Mouse (Mus musculus): ENCODE measurements around the gene Bach2.

Gene Bach2

GRCm38 (mm10) chr4:32486654-32487398, 248.2 kb downstream of the Bach2 start:
- no peak for DNase-seq (ENCODE audit: low spot score in 2 of 2)

- DNase-seq (ENCODE audit: low spot score in 2 of 2), result no peak
These were observed 250.6 kb downstream of the Bach2 start for GRCm38 (mm10) chr4:32489186-32489585.

- DNase-seq (ENCODE audit: low spot score in 2 of 2), result no peak
These were observed 252.6 kb downstream of the Bach2 start for GRCm38 (mm10) chr4:32491176-32491575.

- no peak for DNase-seq (ENCODE audit: low spot score in 2 of 2)
These were observed 254.2 kb downstream of the Bach2 start for GRCm38 (mm10) chr4:32492834-32493233.

- no peak for DNase-seq (ENCODE audit: low spot score in 2 of 2)
These were observed 263.2 kb downstream of the Bach2 start for GRCm38 (mm10) chr4:32501780-32502179.

GRCm38 (mm10) chr4:32502181-32502580, 263.6 kb downstream of the Bach2 start:
- no peak for DNase-seq (ENCODE audit: low spot score in 2 of 2)

GRCm38 (mm10) chr4:32504236-32504635, 265.6 kb downstream of the Bach2 start:
- DNase-seq (ENCODE audit: low spot score in 2 of 2), result no peak

GRCm38 (mm10) chr4:32506306-32506808, 267.8 kb downstream of the Bach2 start:
- no peak for DNase-seq (ENCODE audit: low spot score in 2 of 2)

GRCm38 (mm10) chr4:32507041-32507440, 268.4 kb downstream of the Bach2 start:
- no peak for DNase-seq (ENCODE audit: low spot score in 2 of 2)

- DNase-seq (ENCODE audit: low spot score in 2 of 2), result no peak
These were observed 270.0 kb downstream of the Bach2 start for GRCm38 (mm10) chr4:32508572-32508971.

GRCm38 (mm10) chr4:32508996-32509395, 270.4 kb downstream of the Bach2 start:
- DNase-seq (ENCODE audit: low spot score in 2 of 2), result no peak

- no peak for DNase-seq (ENCODE audit: low spot score in 2 of 2)
These were observed 271.4 kb downstream of the Bach2 start for GRCm38 (mm10) chr4:32509832-32510612.

GRCm38 (mm10) chr4:32510940-32511339, 272.3 kb downstream of the Bach2 start:
- DNase-seq (ENCODE audit: low spot score in 2 of 2), result no peak

- DNase-seq (ENCODE audit: low spot score in 2 of 2), result no peak
These were observed 277.5 kb downstream of the Bach2 start for GRCm38 (mm10) chr4:32516126-32516525.

- no peak for DNase-seq (ENCODE audit: low spot score in 2 of 2)
These were observed 280.4 kb downstream of the Bach2 start for GRCm38 (mm10) chr4:32518842-32519578.

- no peak for DNase-seq (ENCODE audit: low spot score in 2 of 2)
These were observed 282.2 kb downstream of the Bach2 start for GRCm38 (mm10) chr4:32520628-32521360.

- no peak for DNase-seq (ENCODE audit: low spot score in 2 of 2)
These were observed 282.7 kb downstream of the Bach2 start for GRCm38 (mm10) chr4:32521361-32521740.

- no peak for DNase-seq (ENCODE audit: low spot score in 2 of 2)
These were observed 283.4 kb downstream of the Bach2 start for GRCm38 (mm10) chr4:32522013-32522412.

- no peak for DNase-seq (ENCODE audit: low spot score in 2 of 2)
These were observed 285.7 kb downstream of the Bach2 start for GRCm38 (mm10) chr4:32524282-32524681.

- no peak for DNase-seq (ENCODE audit: low spot score in 2 of 2)
These were observed 286.4 kb downstream of the Bach2 start for GRCm38 (mm10) chr4:32525000-32525399.

GRCm38 (mm10) chr4:32526228-32526836, 287.7 kb downstream of the Bach2 start:
- no peak for DNase-seq (ENCODE audit: low spot score in 2 of 2)

All from natural killer cell, adult 2 months (primary cell).